Mouse (Mus musculus) heart, postnatal 0 days (tissue): ENCODE results near the gene Naaladl2. TPM values are rescaled to one million over a fixed set of nuclear protein-coding genes. Genes with fewer than 3 reads are reported as not detected.

Experiments used
- ATAC-seq: fragments of 200-750 bp; cut with Nextera tagmentation; 2 replicates; pipeline ENCODE4 v1.8.0; 2017; ENCODE audit warnings: low read depth, moderate number of reproducible peaks, moderate library complexity; ENCODE audit not compliant: insufficient read depth
- DNase-seq: peaks from one replicate; pipeline ENCODE4 v3.0.0-alpha.2; 2016; ENCODE audit warnings: low spot score
- H3K27ac ChIP-seq: fragments of 300-500 bp; sonication (generic); 2 replicates; pipeline ENCODE4 v1.5.1; 2014; ENCODE audit warnings: low read depth, mild to moderate bottlenecking
- H3K27me3 ChIP-seq: fragments of 300-500 bp; sonication (generic); 2 replicates; pipeline ENCODE4 v1.6.1; 2014; ENCODE audit warnings: low read length, mixed read lengths; ENCODE audit not compliant: control insufficient read depth, insufficient read depth
- H3K36me3 ChIP-seq: fragments of 300-500 bp; sonication (generic); replicated peaks from 2 replicates; pipeline ENCODE4 v1.6.1; 2014; ENCODE audit warnings: low read length, mixed read lengths; ENCODE audit not compliant: control insufficient read depth, insufficient read depth
- H3K4me1 ChIP-seq: fragments of 300-500 bp; sonication (generic); 2 replicates; pipeline ENCODE4 v1.6.1; 2014; ENCODE audit warnings: antibody characterized with exemption; ENCODE audit not compliant: control insufficient read depth, insufficient read depth
- H3K4me2 ChIP-seq: fragments of 300-500 bp; sonication (generic); 2 replicates; pipeline ENCODE4 v1.6.1; 2014; ENCODE audit warnings: low read depth, mild to moderate bottlenecking, low read length, moderate library complexity
- H3K4me3 ChIP-seq: fragments of 300-500 bp; sonication (generic); 2 replicates; pipeline ENCODE4 v1.5.1; 2014; ENCODE audit warnings: low read depth, low read length
- H3K9ac ChIP-seq: fragments of 300-500 bp; sonication (generic); replicated peaks from 2 replicates; pipeline ENCODE4 v1.6.1; 2014; ENCODE audit warnings: low read depth, low read length, mixed read lengths
- H3K9me3 ChIP-seq: fragments of 300-500 bp; sonication (generic); replicated peaks from 2 replicates; pipeline ENCODE4 v1.6.1; 2016; ENCODE audit warnings: low read length; ENCODE audit not compliant: control insufficient read depth
- CTCF ChIP-seq: IDR thresholded peaks from 2 replicates; pipeline ENCODE4 v1.5.1; 2016; ENCODE audit warnings: antibody characterized with exemption, control low read depth, low read depth
- EP300 ChIP-seq: IDR thresholded peaks from 2 replicates; pipeline ENCODE4 v1.6.1; 2016; ENCODE audit warnings: antibody characterized with exemption, low read depth
- WGBS: fragments of 180-500 bp; shearing (Covaris S2); extraction: QIAGEN DNeasy Blood & Tissue Kit; methylation state at CpG from one replicate; pipeline ENCODE4 v1.1.7; 2014; 5-methylcytosine and 5-hydroxymethylcytosine counted together
- polyA plus RNA-seq: library from polyadenylated mRNA; unstranded; fragments of >200 nt; fragmentation: Nextera tagmentation; extraction: Ambion mirVana; gene quantifications from 2 replicates; pipeline ENCODE4 v1.2.1, GENCODE M21; 2015
- total RNA-seq: library from RNA; depleted of rRNA; stranded (reverse); fragments of >200 nt; gene quantifications from 2 replicates; pipeline ENCODE4 v1.2.3, GENCODE M21; 2014; ENCODE audit warnings: low replicate concordance

The Naaladl2 gene
- total and polyA plus RNA-seq, 2 experiments from 2014 or later: 0.08 to 0.60 TPM

DNA sequence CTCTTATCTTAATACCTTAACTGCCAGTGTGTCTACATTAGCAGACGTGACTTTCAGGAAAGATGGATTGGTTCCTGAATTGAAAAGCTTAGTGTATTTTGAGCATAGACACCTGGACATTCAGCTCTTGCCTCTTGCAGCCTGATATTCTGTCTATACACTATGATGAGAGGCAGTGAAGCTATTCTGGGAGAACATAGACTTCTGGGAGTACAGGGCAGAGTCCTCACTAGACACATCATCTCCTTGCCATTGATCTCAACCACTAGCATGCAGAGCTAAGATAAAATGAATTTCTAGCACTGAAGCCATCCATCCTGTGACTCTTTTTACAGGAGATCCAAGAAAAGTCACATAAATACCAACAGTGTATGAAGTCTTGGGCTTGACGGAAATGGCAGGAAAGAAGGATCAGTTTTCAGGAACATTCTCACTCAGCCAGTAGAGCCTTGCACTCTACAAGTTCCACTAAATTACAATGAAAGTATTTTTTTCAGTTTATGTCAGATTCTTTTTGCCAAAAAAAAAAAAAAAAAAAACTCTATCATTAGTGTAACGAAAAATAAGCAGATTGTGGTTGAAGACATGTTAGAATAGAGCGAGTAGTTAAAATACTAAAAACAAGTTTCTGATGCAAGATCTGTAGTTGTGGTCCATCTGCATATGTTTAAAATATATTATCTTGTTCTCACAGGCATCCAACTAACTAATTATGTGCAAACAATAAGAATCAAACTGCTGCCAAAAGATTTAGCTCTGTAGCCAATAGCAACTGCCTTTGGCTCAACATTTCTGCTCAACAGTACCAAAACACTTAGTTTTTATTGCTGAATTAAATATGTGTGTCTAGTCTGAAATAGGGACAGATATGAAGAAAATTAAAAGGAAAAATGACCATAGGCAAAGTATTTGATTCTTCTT is 1171.1 kb downstream of the Naaladl2 start:
- DNase-seq: no peak
- 68% methylated on average over 4 of the region's 4 CpGs for WGBS
- no peaks in the 10 kb centered on the region for H3K27me3 ChIP-seq
- H3K9me3 ChIP-seq: no peaks in the 10 kb centered on the region
- H3K9ac ChIP-seq: no peak overlapping the region
- no peak overlapping the region for H3K4me2 ChIP-seq
- H3K4me3 ChIP-seq: no peak overlapping the region
- no peaks in the 10 kb centered on the region for H3K36me3 ChIP-seq
- no peak overlapping the region for H3K27ac ChIP-seq
- no peaks in the 10 kb centered on the region for H3K4me1 ChIP-seq
- TF ChIP-seq CTCF: no peak
- no peak for TF ChIP-seq EP300
- ATAC-seq: no peak

DNA sequence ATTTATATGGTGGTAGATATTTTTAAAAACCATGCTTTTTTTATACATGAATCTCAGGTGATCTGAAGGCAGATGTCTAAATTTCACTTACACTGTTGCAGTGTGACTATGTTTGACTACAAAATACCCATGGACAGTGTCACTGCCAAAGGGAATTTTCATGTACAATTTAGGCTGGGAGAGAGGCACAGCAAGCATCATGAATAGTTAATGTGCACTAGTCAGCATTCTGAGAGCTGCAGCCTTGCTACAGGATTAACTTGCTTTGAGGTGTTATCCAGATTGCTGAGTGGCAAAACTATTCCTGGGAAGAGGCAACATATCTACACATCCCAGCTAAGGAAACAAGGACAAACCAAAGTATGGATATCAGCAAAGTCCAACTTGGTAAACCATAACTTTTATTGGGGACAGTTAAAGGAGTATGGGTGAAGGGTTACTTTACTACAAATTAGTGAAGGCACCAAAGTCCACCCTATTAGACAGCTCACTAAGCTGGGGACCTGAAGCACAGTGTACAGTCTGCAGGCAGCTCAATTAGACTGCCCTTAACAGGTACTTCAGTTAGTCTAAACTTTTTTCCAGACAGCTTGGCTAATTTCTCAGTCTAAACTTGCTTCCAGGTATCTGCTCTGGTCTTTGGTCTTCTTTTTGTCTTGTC is 1181.0 kb downstream of the Naaladl2 start:
- Histone ChIP-seq H3K9ac (no peak overlapping the region), H3K4me1 (no peaks in the 10 kb centered on the region), H3K36me3 (no peaks in the 10 kb centered on the region), H3K4me2 (no peak overlapping the region), H3K27ac (no peak overlapping the region), H3K4me3 (no peak overlapping the region), H3K9me3 (no peaks in the 10 kb centered on the region), H3K27me3 (no peaks in the 10 kb centered on the region)
- TF ChIP-seq EP300: no peak
- TF ChIP-seq CTCF: no peak
- ATAC-seq (no peak), DNase-seq (no peak)

DNA sequence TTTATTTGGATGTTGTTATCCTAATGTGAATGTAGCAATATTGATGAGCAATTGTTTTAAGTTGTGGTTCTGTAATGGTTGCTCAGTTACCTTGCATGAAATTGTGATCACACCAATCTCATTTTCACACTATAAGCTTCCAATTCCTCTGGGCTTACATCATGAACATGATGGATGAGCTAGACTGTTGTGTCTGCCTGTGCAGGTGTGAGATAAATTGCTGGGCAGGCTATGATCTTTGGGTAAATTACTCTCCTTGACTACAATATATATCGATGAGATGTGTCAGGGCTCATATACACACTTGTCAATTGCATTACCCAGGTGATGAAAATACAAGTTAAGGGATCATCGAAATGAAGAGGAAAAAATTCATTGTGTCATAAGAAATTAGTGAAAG is 1197.9 kb downstream of the Naaladl2 start:
- Histone ChIP-seq H3K9me3 (no peaks in the 10 kb centered on the region), H3K4me1 (no peaks in the 10 kb centered on the region), H3K4me2 (no peak overlapping the region), H3K27ac (no peak overlapping the region), H3K4me3 (no peak overlapping the region), H3K27me3 (no peaks in the 10 kb centered on the region), H3K9ac (no peak overlapping the region), H3K36me3 (no peaks in the 10 kb centered on the region)
- TF ChIP-seq CTCF (no peak), EP300 (no peak)
- DNase-seq (no peak), ATAC-seq (no peak)
- 65% methylated on average over 2 of the region's 2 CpGs for WGBS

GRCm38 (mm10) chr3:23937299-23937698 is 1206.8 kb downstream of the Naaladl2 start:
- WGBS: 54% methylated on average over 5 of the region's 5 CpGs
- no peak overlapping the region for H3K9ac ChIP-seq
- no peak overlapping the region for H3K4me3 ChIP-seq
- no peaks in the 10 kb centered on the region for H3K36me3 ChIP-seq
- no peak overlapping the region for H3K4me2 ChIP-seq
- H3K27ac ChIP-seq: no peak overlapping the region
- DNase-seq: no peak
- ATAC-seq: no peak
- no peaks in the 10 kb centered on the region for H3K9me3 ChIP-seq
- TF ChIP-seq EP300: no peak
- no peak for TF ChIP-seq CTCF
- H3K27me3 ChIP-seq: no peaks in the 10 kb centered on the region
- H3K4me1 ChIP-seq: no peaks in the 10 kb centered on the region

DNA sequence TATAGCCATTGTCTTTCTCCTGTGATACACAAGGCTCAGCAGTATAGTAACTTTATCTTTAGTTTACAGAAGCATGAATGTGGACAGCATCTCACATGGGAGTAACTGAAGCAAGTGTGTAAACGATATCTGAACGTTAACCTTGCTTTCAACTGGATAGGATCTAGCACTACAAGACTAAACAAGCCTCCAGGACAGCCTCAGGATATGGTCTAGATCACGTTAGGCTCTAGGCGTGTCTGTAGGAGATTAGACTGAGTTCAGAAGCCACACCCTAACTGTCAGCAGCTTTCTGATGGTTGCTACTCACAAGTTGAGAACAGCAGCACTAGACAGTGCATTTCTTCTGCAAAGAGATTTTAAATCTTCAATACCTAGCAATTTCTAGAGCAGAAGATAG is 1216.0 kb downstream of the Naaladl2 start:
- H3K9me3 ChIP-seq: no peaks in the 10 kb centered on the region
- 55% methylated on average over 4 of the region's 4 CpGs for WGBS
- TF ChIP-seq EP300 (no peak), CTCF (no peak)
- H3K27me3 ChIP-seq: no peaks in the 10 kb centered on the region
- H3K4me1 ChIP-seq: no peaks in the 10 kb centered on the region
- H3K4me3 ChIP-seq: no peak overlapping the region
- no peak overlapping the region for H3K9ac ChIP-seq
- H3K27ac ChIP-seq: no peak overlapping the region
- no peak for ATAC-seq
- no peak for DNase-seq
- H3K36me3 ChIP-seq: no peaks in the 10 kb centered on the region
- no peak overlapping the region for H3K4me2 ChIP-seq
